Mouse (Mus musculus) lung, postnatal 10 days (tissue): ENCODE results near the gene Gm6034.
"Not testable (repeated sequence)": the region's sequence is repeated elsewhere in the genome, so short reads cannot be mapped to it uniquely, and the experiment has no call there.

Experiments used
- DNase-seq: peaks from one replicate; pipeline ENCODE4 v3.0.0; 2021

The Gm6034 gene

DNA sequence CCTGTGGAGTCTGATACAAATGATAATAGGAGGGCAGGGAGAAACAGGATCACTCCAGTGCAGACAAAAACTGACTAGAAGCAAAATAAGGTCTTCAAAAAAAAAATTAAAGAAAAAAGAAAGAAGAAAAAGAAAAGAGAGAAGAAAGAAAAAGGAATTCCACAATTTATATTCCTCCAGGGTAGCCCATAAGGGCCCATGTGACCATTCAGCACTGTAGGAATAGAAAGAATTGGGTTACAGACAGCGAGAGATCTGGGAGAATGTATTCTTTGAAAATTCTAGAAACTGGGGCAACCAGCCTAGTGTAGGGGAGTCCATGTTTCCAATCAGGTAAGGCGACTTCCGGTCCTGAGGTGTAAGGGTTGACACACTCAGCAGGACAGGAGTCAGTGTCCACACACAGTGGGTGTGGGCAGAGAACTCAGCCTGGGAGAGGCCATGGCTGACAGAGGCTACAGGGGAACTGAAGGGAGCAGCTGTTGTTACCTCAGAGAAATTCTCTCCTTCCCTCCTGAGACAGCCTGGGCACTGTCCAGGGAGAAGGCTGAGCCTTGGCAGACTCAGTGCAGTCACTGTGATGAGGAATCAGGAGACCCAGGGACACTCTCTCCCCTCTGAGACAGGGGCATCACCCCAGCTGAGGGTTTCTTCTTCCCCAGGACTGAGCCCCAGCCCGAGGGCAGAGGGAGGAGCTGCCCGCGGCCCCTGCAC, 39.9 kb downstream of the Gm6034 start:
- not testable (repeated sequence) for DNase-seq

DNA sequence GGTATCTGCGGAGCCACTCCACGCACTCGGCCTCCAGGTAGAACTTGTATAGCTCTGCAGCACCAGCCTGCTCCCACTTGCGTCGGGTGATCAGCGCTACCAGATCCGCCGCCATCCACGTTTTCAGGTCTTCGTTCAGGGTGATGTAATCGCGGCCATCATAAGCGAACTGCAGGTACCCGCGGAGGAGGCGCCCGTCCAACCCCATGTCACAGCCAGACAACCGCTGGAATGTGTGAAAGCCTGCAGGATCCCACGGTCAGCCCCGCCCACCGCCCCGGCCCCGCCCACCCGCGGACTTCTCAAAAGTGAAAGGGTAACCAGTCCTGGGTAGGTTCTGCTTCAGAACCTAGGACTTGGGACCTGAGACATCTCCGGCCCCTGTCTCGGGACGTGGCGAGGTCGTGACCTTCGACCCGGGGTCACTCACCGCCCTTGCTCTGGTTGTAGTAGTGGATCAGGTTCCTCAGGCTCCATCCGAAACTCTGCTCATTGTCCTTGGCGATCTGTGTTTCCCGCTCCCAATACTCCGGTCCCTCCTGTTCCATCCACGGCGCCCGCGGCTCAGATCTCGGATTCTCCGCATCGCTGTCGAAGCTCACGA, 40.6 kb downstream of the Gm6034 start:
- peak; percentile 34 for DNase-seq

DNA sequence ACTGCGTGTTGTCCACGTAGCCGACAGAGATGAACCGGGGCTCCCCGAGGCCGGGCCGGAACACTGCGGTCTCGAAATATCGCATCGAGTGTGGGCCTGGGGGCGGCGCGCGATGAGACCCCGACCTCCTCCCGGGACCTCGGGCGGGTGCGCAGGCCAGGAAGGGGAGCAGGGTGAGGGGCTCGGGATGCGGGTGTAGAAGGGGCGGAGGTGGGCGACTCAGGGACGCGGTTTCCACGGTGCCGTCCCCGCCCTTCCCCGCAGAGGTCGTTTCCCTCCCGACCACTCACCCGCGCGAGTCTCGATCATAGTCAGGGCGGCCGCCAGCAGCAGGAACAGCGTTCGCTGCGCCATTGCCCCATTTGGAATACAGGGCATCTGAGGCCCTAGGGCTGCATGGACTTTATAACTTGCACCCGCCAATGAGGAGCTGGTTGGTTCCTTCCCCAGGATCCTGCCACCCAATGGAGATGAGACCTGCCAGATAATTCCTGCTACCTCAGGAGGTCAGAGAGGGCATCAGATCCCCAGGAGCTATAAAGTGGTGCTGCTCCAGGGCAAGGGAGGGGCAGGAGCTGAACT, 41.2 kb downstream of the Gm6034 start:
- DNase-seq = no peak

DNA sequence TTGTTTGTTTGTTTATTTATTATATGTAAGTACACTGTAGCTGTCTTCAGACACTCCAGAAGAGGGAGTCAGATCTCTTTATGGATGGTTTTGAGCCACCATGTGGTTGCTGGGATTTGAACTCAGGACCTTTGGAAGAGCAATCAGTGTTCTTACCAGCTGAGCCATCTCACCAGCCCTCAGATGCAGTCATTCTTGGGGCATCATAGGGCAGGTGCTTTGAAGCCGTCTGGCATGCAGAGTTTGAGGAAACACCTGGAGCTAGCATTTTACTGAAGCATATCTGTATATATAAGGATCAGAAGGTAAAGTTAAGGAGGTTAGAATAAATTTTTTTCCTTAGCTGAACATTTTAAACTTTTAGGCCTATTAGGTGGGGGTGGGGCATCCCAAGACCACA, 43.2 kb downstream of the Gm6034 start:
- not testable (repeated sequence) for DNase-seq

DNA sequence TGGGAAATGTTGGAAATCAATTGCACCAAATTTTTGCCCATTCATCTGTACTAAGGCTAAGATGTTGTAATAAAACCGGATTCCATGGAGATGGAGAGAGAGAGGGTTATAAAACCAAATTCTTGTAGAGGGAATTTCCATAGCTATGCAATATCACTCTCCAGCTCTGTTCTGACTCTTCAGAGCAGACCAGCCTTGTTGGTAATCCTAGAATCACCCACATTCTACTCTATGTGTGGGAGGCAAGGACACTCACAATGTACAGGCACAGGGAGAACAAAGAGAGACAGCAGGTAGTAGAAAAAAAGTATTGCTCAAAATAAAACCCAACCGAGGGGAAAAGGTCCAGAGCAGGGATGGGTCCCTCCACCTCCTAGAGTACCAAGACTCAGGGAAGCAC, 49.2 kb downstream of the Gm6034 start:
- DNase-seq = not testable (repeated sequence)

DNA sequence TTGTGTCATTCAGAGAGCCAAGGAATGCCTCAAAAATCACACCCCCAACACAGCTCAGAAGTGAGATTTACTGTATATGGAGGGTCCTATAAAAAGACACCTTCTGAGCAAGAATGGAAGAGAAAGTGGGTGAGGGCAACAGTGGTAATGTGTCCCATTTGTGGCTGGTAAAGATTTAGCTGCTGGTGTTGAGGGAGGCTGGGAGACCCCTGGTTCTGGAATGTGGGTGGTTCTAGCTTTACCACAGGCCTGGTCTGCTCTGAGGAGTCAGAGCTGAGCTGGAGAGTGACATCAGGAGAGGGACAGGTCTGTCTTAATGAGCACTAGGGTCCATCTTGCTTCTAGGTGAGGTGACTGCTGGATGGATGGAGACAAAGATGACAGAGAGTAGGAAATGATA, 49.8 kb downstream of the Gm6034 start:
- not testable (repeated sequence) for DNase-seq

DNA sequence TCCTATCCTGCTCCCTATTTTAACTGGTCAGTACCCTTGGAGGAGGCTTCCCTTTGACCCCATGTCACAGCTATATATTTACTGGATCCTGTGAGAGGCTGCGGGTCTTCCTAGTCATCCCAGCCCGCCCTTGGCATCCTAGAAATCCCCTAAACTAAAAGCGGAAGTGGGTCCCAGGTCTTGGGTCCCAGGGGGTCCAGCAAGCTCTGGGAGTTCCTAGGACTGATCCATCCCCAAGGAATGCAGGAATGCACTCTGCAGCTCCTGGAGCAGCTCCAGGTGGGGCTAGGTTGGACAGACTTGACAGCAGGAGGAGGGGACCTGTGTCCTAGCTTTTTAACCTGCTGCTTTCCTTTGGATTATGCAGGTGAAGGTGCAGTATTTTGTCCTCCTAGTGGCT, 51.2 kb downstream of the Gm6034 start:
- DNase-seq = no peak

DNA sequence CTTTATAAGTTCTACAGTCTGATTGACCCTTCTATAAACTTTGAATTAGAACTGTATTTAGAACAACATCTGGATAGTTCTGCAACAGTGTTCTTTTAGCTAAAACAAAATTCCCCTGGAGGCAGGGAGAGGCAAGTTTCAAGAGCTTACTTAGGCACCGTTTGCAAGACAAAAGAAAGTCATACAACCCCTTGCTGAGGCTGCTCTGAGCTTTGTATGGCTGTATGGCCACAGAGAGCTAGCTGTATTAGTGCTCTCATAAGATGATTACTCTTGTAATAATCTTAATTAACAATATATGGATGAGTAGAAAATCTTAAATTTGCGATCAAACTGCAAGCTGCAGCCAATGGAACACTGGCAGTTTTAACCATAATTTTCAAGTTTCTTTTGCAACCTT, 56.8 kb downstream of the Gm6034 start:
- DNase-seq = not testable (repeated sequence)

DNA sequence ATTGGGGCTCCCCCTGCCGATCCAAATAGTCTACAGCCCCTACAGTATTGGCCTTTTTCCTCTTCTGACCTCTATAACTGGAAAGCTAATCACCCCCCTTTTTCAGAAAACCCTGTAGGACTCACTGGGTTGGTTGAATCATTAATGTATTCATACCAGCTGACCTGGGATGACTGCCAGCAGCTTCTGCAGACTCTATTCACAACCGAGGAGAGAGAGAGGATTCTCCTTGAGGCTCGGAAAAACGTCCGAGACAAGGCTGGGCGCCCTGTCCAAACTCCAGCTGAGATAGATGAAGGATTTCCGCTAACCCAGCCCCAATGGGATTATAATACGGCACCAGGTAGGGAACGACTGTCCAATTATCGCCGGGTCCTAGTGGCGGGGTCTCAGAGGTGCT, 59.3 kb downstream of the Gm6034 start:
- not testable (repeated sequence) for DNase-seq
